Mouse (Mus musculus) cerebellum, adult 2 months (tissue): Measurements from ENCODE around the gene Higd1b. TPM values are rescaled to one million over a fixed set of nuclear protein-coding genes. Genes with fewer than 3 reads are reported as not detected.

Source experiments
- DNase-seq, 2 experiments: peaks; one replicate each; pipeline ENCODE4 v3.0.0; 2021
- H3K27ac ChIP-seq: fragments of 200-500 bp; 2 replicates; pipeline ENCODE4 v1.5.1; 2012; ENCODE audit warnings: low read length, control low read depth, inconsistent platforms; ENCODE audit not compliant: insufficient read depth
- H3K27me3 ChIP-seq: fragments of 200-500 bp; 2 replicates; pipeline ENCODE4 v1.6.1; 2012; ENCODE audit warnings: inconsistent platforms, mild to moderate bottlenecking, low read length, moderate library complexity; ENCODE audit not compliant: control insufficient read depth, insufficient read depth
- H3K4me1 ChIP-seq: fragments of 200-500 bp; 2 replicates; pipeline ENCODE4 v1.6.1; 2011; ENCODE audit warnings: low read length; ENCODE audit not compliant: control insufficient read depth, insufficient read depth
- H3K4me3 ChIP-seq: fragments of 200-500 bp; replicated peaks from 2 replicates; pipeline ENCODE3; 2011; ENCODE audit warnings: mild to moderate bottlenecking, low read depth, low read length, control low read depth; ENCODE audit not compliant: insufficient read depth
- CTCF ChIP-seq: fragments of 200-500 bp; IDR thresholded peaks from 2 replicates; pipeline ENCODE4 v1.5.1; 2011; ENCODE audit warnings: low read depth, mild to moderate bottlenecking, control low read depth, low read length, moderate library complexity, borderline replicate concordance; ENCODE audit not compliant: insufficient read depth
- POLR2A ChIP-seq: fragments of 200-500 bp; IDR thresholded peaks from 2 replicates; pipeline ENCODE4 v1.6.1; 2011; ENCODE audit warnings: low read length, control low read depth, borderline replicate concordance; ENCODE audit not compliant: insufficient read depth
- WGBS: fragments of 180-500 bp; shearing (Covaris S2); methylation state at CpG from one replicate; pipeline ENCODE4 v1.1.7; 2018; 5-methylcytosine and 5-hydroxymethylcytosine counted together
- polyA plus RNA-seq: library from polyadenylated mRNA; depleted of rRNA; stranded (reverse); fragments of >200 nt; gene quantifications from 2 replicates; pipeline ENCODE4 v1.2.3, GENCODE M21; 2012

Higd1b gene
- polyA plus RNA-seq, 1 experiment: 9.6 TPM

GRCm38 (mm10) chr11:102855941-102856340 is 20.3 kb downstream of the Higd1b start:
- Histone ChIP-seq H3K27ac (no peak overlapping the region), H3K4me3 (no peak overlapping the region), H3K27me3 (no peaks in the 10 kb centered on the region), H3K4me1 (peaks cover 18% of the 10 kb centered on the region)
- TF ChIP-seq CTCF (no peak), POLR2A (no peak)
- no peak for DNase-seq
- WGBS: 92% methylated on average over 6 of the region's 6 CpGs

GRCm38 (mm10) chr11:102858951-102859350 is 23.3 kb downstream of the Higd1b start:
- no peaks in the 10 kb centered on the region for H3K27me3 ChIP-seq
- peak; percentile 36 to 46 for DNase-seq
- peaks cover 18% of the 10 kb centered on the region for H3K4me1 ChIP-seq
- WGBS: 25% methylated on average over 11 of the region's 11 CpGs
- H3K4me3 ChIP-seq: no peak overlapping the region
- no peak for TF ChIP-seq POLR2A
- no peak for TF ChIP-seq CTCF
- no peak overlapping the region for H3K27ac ChIP-seq

- no peaks in the 10 kb centered on the region for H3K27me3 ChIP-seq
- no peak overlapping the region for H3K4me3 ChIP-seq
- peaks cover 18% of the 10 kb centered on the region for H3K4me1 ChIP-seq
- WGBS: 10% methylated on average over 8 of the region's 8 CpGs
- DNase-seq: peak; percentile 51 to 61
- no peak overlapping the region for H3K27ac ChIP-seq
- no peak for TF ChIP-seq POLR2A
- TF ChIP-seq CTCF: no peak
These were observed 24.3 kb downstream of the Higd1b start for GRCm38 (mm10) chr11:102859933-102860332.

- DNase-seq: peak; percentile 60 to 68
- Histone ChIP-seq H3K27ac (no peak overlapping the region), H3K27me3 (no peaks in the 10 kb centered on the region), H3K4me1 (peaks cover 12% of the 10 kb centered on the region), H3K4me3 (no peak overlapping the region)
- TF ChIP-seq POLR2A (no peak), CTCF (peak; percentile 62; the same call in 1 of the 2 replicates)
- WGBS: 21% methylated on average over 4 of the region's 4 CpGs
These were observed 28.6 kb downstream of the Higd1b start for GRCm38 (mm10) chr11:102864272-102864671.

- H3K27me3 ChIP-seq: no peaks in the 10 kb centered on the region
- TF ChIP-seq POLR2A (peak; percentile 29; the same call in 1 of the 2 replicates), CTCF (no peak)
- no peak overlapping the region for H3K4me3 ChIP-seq
- peak overlapping the region; percentile 96 for H3K27ac ChIP-seq
- peaks cover 15% of the 10 kb centered on the region for H3K4me1 ChIP-seq
- peak; percentile 83 to 84 for DNase-seq
- 11% methylated on average over 7 of the region's 7 CpGs for WGBS
These were observed 39.2 kb downstream of the Higd1b start for GRCm38 (mm10) chr11:102874801-102875334.

- 31% methylated on average over 2 of the region's 2 CpGs for WGBS
- Histone ChIP-seq H3K27ac (no peak overlapping the region), H3K4me1 (peaks cover 6% of the 10 kb centered on the region; the same call in 1 of the 2 replicates), H3K27me3 (no peaks in the 10 kb centered on the region), H3K4me3 (peak overlapping the region; percentile 12)
- DNase-seq: no peak
- TF ChIP-seq CTCF: no peak
- TF ChIP-seq POLR2A: no peak
These were observed 43.9 kb downstream of the Higd1b start for GRCm38 (mm10) chr11:102879558-102879957.

- Histone ChIP-seq H3K27me3 (no peaks in the 10 kb centered on the region), H3K4me3 (peak within 1 kb of the TSS; percentile 87), H3K4me1 (no peaks in the 10 kb centered on the region; the same call in 1 of the 2 replicates), H3K27ac (peak within 1 kb of the TSS; percentile 98)
- peak; percentile 91 to 97 for DNase-seq
- TF ChIP-seq POLR2A: peak; percentile 72
- no peak for TF ChIP-seq CTCF
- WGBS: under 1% methylated on average over 62 of the region's 62 CpGs
These were observed 45.1 kb downstream of the Higd1b start, which contains the start of the genes Eftud2 and Ccdc103 for GRCm38 (mm10) chr11:102880585-102881313. Gene Eftud2 (minus strand): TSS chr11:102880985. Gene Ccdc103 (plus strand): TSS chr11:102881204.
